Mouse (Mus musculus) stomach, embryonic 16.5 days (tissue): ENCODE measurements around the gene Xpo6. TPM values are rescaled to one million over a fixed set of nuclear protein-coding genes. Genes with fewer than 3 reads are reported as not detected.

ENCODE experiments used
- ATAC-seq: fragments of 200-750 bp; cut with Nextera tagmentation; 2 replicates; pipeline ENCODE4 v1.8.0; 2017; ENCODE audit warnings: moderate number of reproducible peaks, moderate TSS enrichment; ENCODE audit not compliant: insufficient read depth, low FRiP score
- H3K27ac ChIP-seq: fragments of 300-500 bp; sonication (generic); 2 replicates; pipeline ENCODE4 v1.5.1; 2014; ENCODE audit warnings: low read length
- H3K27me3 ChIP-seq: fragments of 300-500 bp; sonication (generic); 2 replicates; pipeline ENCODE4 v1.6.1; 2014; ENCODE audit warnings: low read length, control low read depth, mixed read lengths; ENCODE audit not compliant: control insufficient read depth, insufficient read depth
- H3K36me3 ChIP-seq: fragments of 300-500 bp; sonication (generic); 2 replicates; pipeline ENCODE4 v1.6.1; 2014; ENCODE audit warnings: low read length; ENCODE audit not compliant: control insufficient read depth, insufficient read depth
- H3K4me1 ChIP-seq: fragments of 300-500 bp; sonication (generic); 2 replicates; pipeline ENCODE4 v1.6.1; 2014; ENCODE audit warnings: low read length, control low read depth, mixed read lengths; ENCODE audit not compliant: control insufficient read depth, insufficient read depth
- H3K4me2 ChIP-seq: fragments of 300-500 bp; sonication (generic); 2 replicates; pipeline ENCODE4 v1.6.1; 2014; ENCODE audit warnings: low read depth, low read length, mixed read lengths
- H3K4me3 ChIP-seq: fragments of 300-500 bp; sonication (generic); replicated peaks from 2 replicates; pipeline ENCODE4 v1.5.1; 2014; ENCODE audit warnings: mild to moderate bottlenecking, low read length
- H3K9ac ChIP-seq: fragments of 300-500 bp; sonication (generic); 2 replicates; pipeline ENCODE4 v1.6.1; 2014; ENCODE audit warnings: low read length
- H3K9me3 ChIP-seq: fragments of 300-500 bp; sonication (generic); replicated peaks from 2 replicates; pipeline ENCODE4 v1.6.1; 2016; ENCODE audit warnings: low read length, control low read depth; ENCODE audit not compliant: control insufficient read depth
- WGBS: fragments of 180-500 bp; shearing (Covaris S2); extraction: QIAGEN DNeasy Blood & Tissue Kit; methylation state at CpG from one replicate; pipeline ENCODE4 v1.1.7; 2014; 5-methylcytosine and 5-hydroxymethylcytosine counted together
- polyA plus RNA-seq: library from polyadenylated mRNA; unstranded; fragments of >200 nt; fragmentation: Nextera tagmentation; extraction: Ambion mirVana; gene quantifications from 2 replicates; pipeline ENCODE4 v1.2.1, GENCODE M21; 2015

Xpo6 gene
- polyA plus RNA-seq: 35.4 and 36.9 TPM in 2 replicates

- Histone ChIP-seq H3K27me3 (no peaks in the 10 kb centered on the region), H3K36me3 (no peaks in the 10 kb centered on the region), H3K9me3 (no peaks in the 10 kb centered on the region), H3K9ac (peak within 1 kb of the TSS; percentile 98), H3K27ac (peak within 1 kb of the TSS; percentile 83), H3K4me1 (peaks cover 10% of the 10 kb centered on the region), H3K4me3 (peak within 1 kb of the TSS; percentile 82), H3K4me2 (peak within 1 kb of the TSS; percentile 84)
- ATAC-seq: peak; percentile 96
- under 1% methylated on average over 55 of the region's 57 CpGs for WGBS
Observed at GRCm38 (mm10) chr7:126200178-126200996, at the start of gene Xpo6. TSS of gene Xpo6 (minus strand) at chr7:126200501.

DNA sequence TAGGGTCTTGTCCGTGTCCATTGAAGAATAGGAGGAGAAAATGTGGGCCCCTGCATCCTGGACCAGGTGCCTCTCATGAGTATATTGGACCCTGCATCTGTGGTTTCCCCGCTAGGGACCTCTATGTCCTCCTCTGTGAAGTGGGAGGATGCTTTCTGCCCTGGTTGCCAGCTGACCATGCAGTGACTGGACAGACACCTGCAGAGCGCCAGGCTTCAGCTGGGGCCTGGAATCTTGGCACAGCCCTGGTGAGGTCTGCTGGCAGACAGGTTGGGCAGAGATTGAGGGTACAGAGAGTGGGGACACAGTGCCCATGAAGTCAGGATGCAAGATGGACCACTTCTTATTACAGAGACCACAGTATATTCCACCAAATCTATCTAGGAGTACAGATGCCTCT lies 49.7 kb upstream of the Xpo6 start:
- Histone ChIP-seq H3K27me3 (no peaks in the 10 kb centered on the region), H3K4me2 (no peak overlapping the region), H3K27ac (no peak overlapping the region), H3K36me3 (no peaks in the 10 kb centered on the region), H3K9ac (no peak overlapping the region), H3K4me3 (no peak overlapping the region), H3K4me1 (no peaks in the 10 kb centered on the region; the same call in 1 of the 2 replicates), H3K9me3 (no peaks in the 10 kb centered on the region)
- WGBS: 92% methylated on average over 3 of the region's 3 CpGs
- ATAC-seq: no peak

DNA sequence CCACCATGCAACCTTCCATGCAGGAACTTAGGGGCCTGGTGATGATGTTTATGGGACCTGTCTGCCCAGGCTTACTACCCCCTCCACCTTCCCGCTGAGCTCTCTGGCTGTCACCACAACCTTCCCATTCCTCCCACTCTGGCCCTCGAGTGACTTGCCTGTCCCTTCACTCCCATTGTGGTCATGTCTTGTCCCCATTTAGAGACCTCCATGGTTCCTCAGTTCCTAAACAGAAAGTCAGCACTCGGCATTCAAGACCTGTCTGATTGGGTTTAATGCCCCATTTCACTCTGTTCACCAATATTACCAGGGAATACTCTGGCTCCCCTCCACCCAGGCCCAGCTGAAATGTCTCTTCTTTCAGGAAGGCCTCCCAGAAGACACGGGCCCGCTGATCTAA lies 48.8 kb upstream of the Xpo6 start:
- ATAC-seq: no peak

GRCm38 (mm10) chr7:126248641-126249141 lies 48.4 kb upstream of the Xpo6 start:
- no peaks in the 10 kb centered on the region for H3K27me3 ChIP-seq
- WGBS: 45% methylated on average over 17 of the region's 17 CpGs
- no peaks in the 10 kb centered on the region for H3K36me3 ChIP-seq
- H3K9ac ChIP-seq: peak overlapping the region; percentile 16; the same call in 1 of the 2 replicates
- no peaks in the 10 kb centered on the region; the same call in 1 of the 2 replicates for H3K4me1 ChIP-seq
- ATAC-seq: no peak
- no peak overlapping the region for H3K27ac ChIP-seq
- no peaks in the 10 kb centered on the region for H3K9me3 ChIP-seq
- 0 out of 2 replicates have a peak overlapping the region, but pooled peaks have one; percentile 30 for H3K4me2 ChIP-seq
- H3K4me3 ChIP-seq: 0 out of 2 replicates have a peak overlapping the region, but pooled peaks have one; percentile 6

More for the DNA sequence above, 48.8 kb upstream of the Xpo6 start:
- Histone ChIP-seq H3K9ac (no peak overlapping the region; the same call in 1 of the 2 replicates), H3K36me3 (no peaks in the 10 kb centered on the region), H3K4me1 (no peaks in the 10 kb centered on the region; the same call in 1 of the 2 replicates), H3K4me3 (no peak overlapping the region), H3K27ac (no peak overlapping the region), H3K27me3 (no peaks in the 10 kb centered on the region), H3K4me2 (no peak overlapping the region), H3K9me3 (no peaks in the 10 kb centered on the region)
- WGBS: 72% methylated on average over 5 of the region's 5 CpGs

DNA sequence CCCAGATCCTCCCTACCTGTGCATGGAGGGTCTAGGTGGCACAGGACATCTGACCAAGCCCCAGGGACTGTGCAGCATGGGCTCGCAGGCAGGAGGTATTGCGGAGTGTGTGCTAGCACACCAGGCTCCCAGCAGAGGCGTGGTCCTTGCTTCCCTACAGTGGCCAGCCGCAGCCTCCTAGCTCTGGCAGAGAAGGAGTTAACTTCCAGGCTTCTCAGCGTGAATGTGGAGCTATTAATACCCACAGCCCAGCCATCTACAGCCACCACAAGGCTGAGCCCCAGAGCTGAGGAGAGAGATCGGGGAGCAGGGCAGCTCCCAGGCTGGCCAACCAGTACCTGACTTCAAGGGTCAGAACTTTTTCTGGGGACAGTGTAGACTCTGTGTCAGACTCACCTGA lies 47.8 kb upstream of the Xpo6 start:
- ATAC-seq: peak; percentile 69
- no peak overlapping the region for H3K4me3 ChIP-seq
- no peaks in the 10 kb centered on the region for H3K27me3 ChIP-seq
- 0 out of 2 replicates have a peak overlapping the region, but pooled peaks have one; percentile 30 for H3K4me2 ChIP-seq
- no peaks in the 10 kb centered on the region for H3K36me3 ChIP-seq
- H3K9ac ChIP-seq: no peak overlapping the region; the same call in 1 of the 2 replicates
- no peaks in the 10 kb centered on the region for H3K9me3 ChIP-seq
- H3K4me1 ChIP-seq: no peaks in the 10 kb centered on the region; the same call in 1 of the 2 replicates
- 8% methylated on average over 6 of the region's 6 CpGs for WGBS
- H3K27ac ChIP-seq: no peak overlapping the region

DNA sequence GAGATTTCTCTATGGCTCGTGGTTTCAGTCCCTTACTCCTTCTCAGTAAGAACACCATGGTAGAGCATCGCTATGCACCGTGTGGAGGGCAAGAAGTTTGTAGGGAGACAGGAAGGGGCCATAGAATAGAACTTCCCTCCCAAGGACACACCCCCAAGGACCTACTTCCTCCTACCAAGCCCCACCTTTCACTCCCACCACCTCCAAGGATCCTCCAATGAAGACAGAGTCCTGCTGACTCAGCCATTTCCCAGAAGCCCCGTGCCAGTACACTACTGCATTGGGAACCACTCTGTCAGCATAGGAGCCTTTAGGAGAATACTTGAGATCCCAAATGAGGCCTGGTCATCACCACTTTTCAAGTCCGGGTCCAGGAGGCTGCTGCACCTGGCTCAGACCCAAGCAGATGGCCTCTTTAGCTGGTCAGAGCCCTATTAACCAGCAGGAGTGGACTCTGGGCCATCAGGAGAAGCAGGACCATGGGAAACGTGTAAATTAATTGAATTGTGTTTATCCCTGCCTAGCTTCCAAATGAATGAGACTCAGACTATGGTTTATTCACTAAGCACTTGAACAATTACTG lies 44.0 kb upstream of the Xpo6 start:
- Histone ChIP-seq H3K36me3 (no peaks in the 10 kb centered on the region), H3K9me3 (no peaks in the 10 kb centered on the region), H3K27ac (no peak overlapping the region), H3K4me1 (no peaks in the 10 kb centered on the region; the same call in 1 of the 2 replicates), H3K27me3 (no peaks in the 10 kb centered on the region), H3K4me2 (no peak overlapping the region), H3K9ac (no peak overlapping the region), H3K4me3 (no peak overlapping the region)
- ATAC-seq: no peak
- 70% methylated on average over 6 of the region's 6 CpGs for WGBS

DNA sequence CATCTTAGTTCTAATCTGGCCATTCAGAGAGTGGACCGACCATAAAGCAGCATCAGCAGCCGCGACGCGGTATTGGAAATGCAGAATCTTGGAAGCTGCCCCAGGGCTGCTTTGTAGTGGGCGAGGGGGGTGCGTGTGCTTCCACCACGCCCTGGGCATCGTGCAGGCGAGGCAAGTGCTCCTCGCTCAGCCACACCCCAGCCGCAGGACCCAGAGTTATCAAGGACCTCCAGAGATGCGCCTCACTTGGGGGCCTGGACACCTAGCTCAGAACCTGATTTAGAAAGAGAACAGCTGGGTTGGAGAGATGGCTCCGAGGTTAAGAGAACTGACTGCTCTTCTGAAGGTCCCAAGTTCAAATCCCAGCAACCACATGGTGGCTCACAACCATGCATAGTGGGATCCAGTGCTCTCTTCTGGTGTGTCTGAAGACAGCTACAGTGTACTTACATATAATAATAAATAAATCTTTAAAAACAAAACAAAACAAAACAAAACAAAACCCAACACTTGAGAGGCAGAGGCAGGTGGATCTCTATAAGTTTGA lies 40.6 kb upstream of the Xpo6 start:
- WGBS: 76% methylated on average over 14 of the region's 14 CpGs
- Histone ChIP-seq H3K4me3 (no peak overlapping the region), H3K9me3 (no peaks in the 10 kb centered on the region), H3K27me3 (no peaks in the 10 kb centered on the region), H3K4me2 (no peak overlapping the region), H3K36me3 (no peaks in the 10 kb centered on the region), H3K27ac (no peak overlapping the region), H3K9ac (no peak overlapping the region), H3K4me1 (no peaks in the 10 kb centered on the region)
- no peak for ATAC-seq

DNA sequence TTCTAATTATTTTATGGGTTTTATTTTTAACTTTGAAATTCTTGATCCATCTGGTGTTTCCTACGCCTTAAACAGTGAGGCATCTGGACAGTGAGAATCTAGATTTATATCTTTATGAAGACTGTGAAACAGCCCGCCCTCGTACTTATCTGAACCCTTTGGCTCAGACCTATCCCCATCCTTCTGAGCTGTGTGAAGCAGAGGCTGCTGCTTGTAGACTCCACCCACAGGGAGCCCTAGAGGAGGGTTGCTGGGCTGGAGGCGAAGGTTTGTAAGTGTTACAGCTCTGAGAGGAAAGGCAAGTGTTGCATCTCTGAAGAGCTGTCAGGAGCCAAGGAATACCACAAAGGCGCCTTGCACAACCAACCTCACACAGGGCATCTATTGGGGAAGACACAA lies 36.5 kb upstream of the Xpo6 start:
- H3K4me3 ChIP-seq: no peak overlapping the region
- H3K36me3 ChIP-seq: no peaks in the 10 kb centered on the region
- H3K9ac ChIP-seq: no peak overlapping the region
- no peak overlapping the region for H3K27ac ChIP-seq
- no peaks in the 10 kb centered on the region for H3K4me1 ChIP-seq
- H3K4me2 ChIP-seq: no peak overlapping the region
- H3K27me3 ChIP-seq: no peaks in the 10 kb centered on the region
- WGBS: 56% methylated on average over 5 of the region's 5 CpGs
- no peaks in the 10 kb centered on the region for H3K9me3 ChIP-seq
- no peak; the same call in 1 of the 2 replicates for ATAC-seq
